Mouse (Mus musculus) midbrain, embryonic 11.5 days (tissue): ENCODE measurements at regions not wholly inside any gene's neighbourhood (a gene's known extent, or its start where the extent isn't known, plus 50 kb on each side); places are given as distances from the start of the nearest gene placed in this dataset.

Experiments
- ATAC-seq: fragments of 200-750 bp; cut with Nextera tagmentation; 2 replicates; pipeline ENCODE4 v1.8.0; 2017; ENCODE audit warnings: moderate TSS enrichment, moderate library complexity; ENCODE audit not compliant: low FRiP score
- DNase-seq: peaks from one replicate; pipeline ENCODE4 v3.0.0; 2015; ENCODE audit warnings: low spot score; ENCODE audit errors: missing footprints
- H3K27ac ChIP-seq: fragments of 300-500 bp; sonication (generic); 2 replicates; pipeline ENCODE4 v1.5.1; 2014; ENCODE audit warnings: low read depth, low read length
- H3K27me3 ChIP-seq: fragments of 300-500 bp; sonication (generic); 2 replicates; pipeline ENCODE4 v1.6.1; 2014; ENCODE audit warnings: mild to moderate bottlenecking, low read length, moderate library complexity, mixed read lengths; ENCODE audit not compliant: control insufficient read depth, insufficient read depth
- H3K36me3 ChIP-seq: fragments of 300-500 bp; sonication (generic); 2 replicates; pipeline ENCODE4 v1.6.1; 2014; ENCODE audit warnings: mild to moderate bottlenecking, low read length, moderate library complexity, mixed read lengths; ENCODE audit not compliant: control insufficient read depth, insufficient read depth
- H3K4me1 ChIP-seq: fragments of 300-500 bp; sonication (generic); 2 replicates; pipeline ENCODE4 v1.6.1; 2014; ENCODE audit warnings: low read length; ENCODE audit not compliant: control insufficient read depth, insufficient read depth
- H3K4me2 ChIP-seq: fragments of 300-500 bp; sonication (generic); 2 replicates; pipeline ENCODE4 v1.6.1; 2014; ENCODE audit warnings: mild to moderate bottlenecking, moderate library complexity
- H3K4me3 ChIP-seq: fragments of 300-500 bp; sonication (generic); 2 replicates; pipeline ENCODE4 v1.5.1; 2014; ENCODE audit warnings: low read depth, low read length
- H3K9ac ChIP-seq: fragments of 300-500 bp; sonication (generic); 2 replicates; pipeline ENCODE4 v1.6.1; 2014; ENCODE audit warnings: low read length
- H3K9me3 ChIP-seq: fragments of 300-500 bp; sonication (generic); 2 replicates; pipeline ENCODE4 v1.6.1; 2016; ENCODE audit warnings: low read length; ENCODE audit not compliant: control insufficient read depth
- WGBS: fragments of 180-500 bp; shearing (Covaris S2); extraction: QIAGEN DNeasy Blood & Tissue Kit; methylation state at CpG from one replicate; pipeline ENCODE4 v1.1.7; 2014; 5-methylcytosine and 5-hydroxymethylcytosine counted together

DNA sequence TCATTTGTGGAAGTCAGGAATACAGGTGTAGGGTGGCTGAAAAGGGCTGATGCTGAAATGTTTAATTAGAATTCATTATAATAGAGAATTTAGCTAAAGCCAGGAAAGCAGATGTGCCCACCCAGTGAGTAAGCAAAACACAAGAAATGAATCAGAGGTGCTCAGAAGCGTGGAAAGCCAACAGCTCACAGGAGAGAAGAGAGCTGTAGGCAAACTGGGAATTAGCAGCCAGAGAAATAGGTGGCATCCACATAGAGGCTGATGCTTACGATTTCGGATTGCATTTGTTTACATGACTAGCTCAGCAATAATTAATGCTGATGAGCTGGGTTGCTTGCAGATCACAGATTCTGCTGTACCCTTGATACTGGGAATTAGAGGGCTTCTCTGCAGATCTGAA, 859.5 kb upstream of the Sel1l start:
- Histone ChIP-seq H3K4me1 (no peaks in the 10 kb centered on the region), H3K27me3 (no peaks in the 10 kb centered on the region), H3K9me3 (no peaks in the 10 kb centered on the region), H3K9ac (no peak overlapping the region), H3K36me3 (no peaks in the 10 kb centered on the region), H3K27ac (no peak overlapping the region), H3K4me3 (no peak overlapping the region), H3K4me2 (no peak overlapping the region)
- DNase-seq (no peak), ATAC-seq (no peak)
- WGBS: 54% methylated on average over 3 of the region's 3 CpGs

DNA sequence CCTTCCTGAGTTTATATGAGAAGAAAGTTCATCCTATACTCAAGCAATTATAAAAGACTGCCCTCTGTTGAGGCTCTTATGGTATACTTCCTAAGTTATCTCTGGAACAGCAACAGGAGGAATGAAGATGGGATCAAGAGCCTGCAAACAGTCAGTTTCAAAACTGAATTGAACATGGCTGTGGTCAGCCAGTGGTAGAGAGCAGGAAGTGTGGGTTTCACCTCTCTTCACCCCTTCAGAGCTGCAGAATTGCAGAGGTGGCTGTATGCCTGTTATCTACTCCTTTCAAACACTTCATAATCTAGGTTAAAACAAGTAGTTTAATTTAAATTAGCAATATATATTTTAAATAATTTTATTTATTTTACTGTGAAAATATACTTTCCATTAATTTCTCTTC, 854.8 kb upstream of the Sel1l start:
- Histone ChIP-seq H3K4me1 (no peaks in the 10 kb centered on the region), H3K9ac (no peak overlapping the region), H3K36me3 (no peaks in the 10 kb centered on the region), H3K4me3 (no peak overlapping the region), H3K4me2 (no peak overlapping the region), H3K27ac (no peak overlapping the region), H3K9me3 (no peaks in the 10 kb centered on the region), H3K27me3 (no peaks in the 10 kb centered on the region)
- peak; percentile 26 for DNase-seq
- ATAC-seq: no peak

DNA sequence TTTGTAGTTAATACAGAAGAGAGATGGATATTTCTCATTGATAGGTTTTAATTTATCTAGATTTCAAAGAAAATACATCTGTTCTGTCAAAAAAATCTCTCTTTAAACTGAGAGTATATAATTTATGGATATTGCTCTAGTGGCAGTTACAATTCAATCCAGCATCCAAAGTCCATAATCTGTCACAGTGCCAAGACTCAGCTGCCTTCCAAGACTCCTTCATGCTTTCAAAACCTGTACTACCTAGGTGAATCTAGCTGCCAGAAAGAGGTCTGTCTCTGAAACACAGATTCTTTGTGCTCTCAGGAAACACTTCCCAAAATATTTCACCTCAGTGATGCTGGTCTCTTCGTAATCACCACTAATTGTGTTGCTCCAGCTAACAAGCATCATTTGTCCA, 844.0 kb upstream of the Sel1l start:
- ATAC-seq (no peak), DNase-seq (no peak)
- Histone ChIP-seq H3K9ac (no peak overlapping the region), H3K4me3 (no peak overlapping the region), H3K4me2 (no peak overlapping the region), H3K27ac (no peak overlapping the region), H3K9me3 (no peaks in the 10 kb centered on the region), H3K36me3 (no peaks in the 10 kb centered on the region), H3K27me3 (no peaks in the 10 kb centered on the region), H3K4me1 (no peaks in the 10 kb centered on the region)
- 89% methylated on average over 1 of the region's 1 CpGs for WGBS

DNA sequence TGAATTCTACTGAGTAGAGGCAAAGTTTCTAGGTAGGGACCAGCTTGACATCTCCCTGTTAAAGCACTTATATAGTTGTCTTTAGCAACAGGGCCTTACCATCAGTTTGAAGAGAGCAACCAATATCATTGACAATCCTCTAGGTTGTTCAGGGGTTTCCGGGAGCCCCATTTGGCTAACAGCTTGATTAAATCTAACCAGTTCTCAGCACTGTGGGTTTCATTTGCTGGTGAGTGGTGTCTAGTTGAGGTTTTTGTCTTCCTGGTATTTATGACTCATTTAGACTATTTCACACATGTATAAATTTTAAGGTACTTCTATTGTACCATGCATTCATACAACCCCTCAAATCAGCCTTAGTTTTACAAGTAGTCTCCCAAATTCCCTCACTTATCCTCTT, 823.4 kb upstream of the Sel1l start:
- no peaks in the 10 kb centered on the region for H3K4me1 ChIP-seq
- ATAC-seq: no peak
- 89% methylated on average over 1 of the region's 1 CpGs for WGBS

DNA sequence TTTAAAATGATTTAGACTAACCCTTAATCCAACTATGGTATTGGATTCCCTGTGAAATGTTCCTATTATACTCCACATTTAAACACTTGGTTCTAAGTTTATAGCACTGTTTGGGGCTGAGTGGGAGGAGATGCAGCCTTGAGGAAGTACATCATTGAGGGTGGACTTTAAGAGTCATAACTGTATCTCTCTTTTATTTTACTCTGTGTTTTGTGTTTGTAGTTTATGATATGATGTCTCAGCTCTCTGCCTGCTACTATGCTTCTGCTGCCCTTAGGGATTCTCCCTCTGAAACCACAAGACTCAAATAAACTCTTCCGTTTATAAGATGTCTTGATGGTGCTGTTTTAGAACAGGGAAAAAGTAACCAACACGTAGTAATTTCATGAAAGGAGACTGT, 797.7 kb upstream of the Sel1l start:
- H3K4me2 ChIP-seq: no peak overlapping the region
- no peaks in the 10 kb centered on the region for H3K9me3 ChIP-seq
- no peak overlapping the region for H3K9ac ChIP-seq
- DNase-seq: no peak
- no peaks in the 10 kb centered on the region for H3K27me3 ChIP-seq
- no peak for ATAC-seq
- no peaks in the 10 kb centered on the region for H3K36me3 ChIP-seq
- no peak overlapping the region for H3K4me3 ChIP-seq
- 79% methylated on average over 2 of the region's 2 CpGs for WGBS
- H3K27ac ChIP-seq: no peak overlapping the region
- no peaks in the 10 kb centered on the region for H3K4me1 ChIP-seq

More for the DNA sequence above, 823.4 kb upstream of the Sel1l start:
- Histone ChIP-seq H3K4me2 (no peak overlapping the region), H3K9me3 (no peaks in the 10 kb centered on the region), H3K4me3 (no peak overlapping the region), H3K27me3 (no peaks in the 10 kb centered on the region), H3K27ac (no peak overlapping the region), H3K9ac (no peak overlapping the region), H3K36me3 (no peaks in the 10 kb centered on the region)
- no peak for DNase-seq

DNA sequence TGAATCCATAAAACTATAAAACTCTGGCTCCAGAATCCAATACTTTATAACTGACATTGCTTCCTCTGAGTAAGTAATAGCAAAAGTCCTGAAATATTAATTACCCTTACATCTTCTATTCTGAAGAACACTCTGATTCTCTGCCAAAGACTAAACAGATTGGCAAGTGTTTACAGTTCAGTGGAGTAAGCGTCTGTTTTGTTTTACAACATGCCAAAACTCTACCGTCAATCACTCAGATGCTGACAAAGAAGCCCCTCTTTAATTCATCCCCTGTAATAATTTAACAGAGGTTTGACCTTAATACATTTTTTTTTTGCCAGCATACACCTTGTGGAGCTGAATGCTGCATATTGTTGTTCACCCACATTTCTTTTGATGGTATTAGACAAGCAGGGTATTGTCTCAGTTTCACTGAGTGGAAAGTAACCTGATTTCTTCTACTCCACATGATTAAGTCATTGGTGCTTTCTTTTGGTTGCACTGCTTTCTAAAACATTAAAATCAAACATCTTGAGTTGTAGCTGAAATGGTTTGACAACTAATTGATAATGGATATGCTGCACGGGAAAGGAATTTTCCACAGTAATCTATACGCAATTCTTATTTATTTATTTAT, 796.2 kb upstream of the Sel1l start:
- no peaks in the 10 kb centered on the region for H3K27me3 ChIP-seq
- DNase-seq (no peak), ATAC-seq (no peak)
- WGBS: 82% methylated on average over 4 of the region's 4 CpGs
- no peak overlapping the region for H3K4me2 ChIP-seq
- no peak overlapping the region for H3K27ac ChIP-seq
- no peaks in the 10 kb centered on the region for H3K9me3 ChIP-seq
- H3K4me1 ChIP-seq: no peaks in the 10 kb centered on the region
- no peak overlapping the region for H3K4me3 ChIP-seq
- no peak overlapping the region for H3K9ac ChIP-seq
- no peaks in the 10 kb centered on the region for H3K36me3 ChIP-seq

DNA sequence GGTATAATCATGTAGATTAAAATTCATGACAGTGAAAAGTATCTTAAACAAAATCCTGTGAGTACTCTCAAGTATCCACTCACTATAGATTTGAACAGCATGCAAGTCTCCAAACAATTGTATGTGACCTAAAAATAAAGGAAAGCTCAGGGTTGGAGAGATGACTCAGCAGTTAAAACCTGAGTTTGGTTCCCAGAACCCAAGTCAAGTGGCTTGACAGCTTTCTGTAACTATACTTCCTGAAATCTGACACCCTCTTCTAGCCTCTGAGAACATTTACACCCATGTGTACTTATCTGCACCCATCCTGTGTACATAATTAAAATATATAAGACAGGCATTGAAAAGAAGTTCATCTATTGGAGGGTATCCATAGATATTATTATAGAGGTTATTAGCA, 770.2 kb upstream of the Sel1l start:
- Histone ChIP-seq H3K36me3 (no peaks in the 10 kb centered on the region), H3K4me2 (no peak overlapping the region), H3K9me3 (no peaks in the 10 kb centered on the region), H3K9ac (no peak overlapping the region), H3K27ac (no peak overlapping the region), H3K4me3 (no peak overlapping the region), H3K4me1 (0 out of 2 replicates have a peak, but pooled peaks cover 2% of the 10 kb centered on the region), H3K27me3 (no peaks in the 10 kb centered on the region)
- no peak for ATAC-seq
- DNase-seq: peak; percentile 41

DNA sequence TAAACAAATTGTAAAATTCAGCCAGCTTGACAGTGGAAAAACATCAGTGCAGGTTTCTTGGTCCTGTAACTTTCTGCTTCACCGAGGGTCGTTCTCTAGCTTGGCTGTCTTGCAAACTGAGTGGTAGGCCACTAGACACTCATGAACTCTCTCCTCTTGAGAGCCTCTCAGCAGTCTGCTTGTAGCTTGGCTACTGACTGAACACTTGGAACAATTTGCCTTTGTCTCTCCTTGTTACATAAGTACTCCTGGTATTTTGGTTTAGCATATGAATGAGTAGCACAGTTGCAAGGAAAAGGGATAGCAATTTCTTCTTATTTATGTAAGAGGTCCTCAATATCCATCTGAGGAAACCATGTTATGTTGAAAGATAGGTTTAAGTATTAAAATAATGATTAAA, 769.6 kb upstream of the Sel1l start:
- peak; percentile 78 for ATAC-seq
- H3K4me2 ChIP-seq: no peak overlapping the region
- H3K27ac ChIP-seq: no peak overlapping the region
- H3K4me3 ChIP-seq: no peak overlapping the region
- no peaks in the 10 kb centered on the region for H3K9me3 ChIP-seq
- H3K9ac ChIP-seq: no peak overlapping the region
- 0 out of 2 replicates have a peak, but pooled peaks cover 2% of the 10 kb centered on the region for H3K4me1 ChIP-seq
- peak; percentile 84 for DNase-seq
- no peaks in the 10 kb centered on the region for H3K36me3 ChIP-seq
- WGBS: 50% methylated on average over 2 of the region's 2 CpGs
- H3K27me3 ChIP-seq: no peaks in the 10 kb centered on the region

DNA sequence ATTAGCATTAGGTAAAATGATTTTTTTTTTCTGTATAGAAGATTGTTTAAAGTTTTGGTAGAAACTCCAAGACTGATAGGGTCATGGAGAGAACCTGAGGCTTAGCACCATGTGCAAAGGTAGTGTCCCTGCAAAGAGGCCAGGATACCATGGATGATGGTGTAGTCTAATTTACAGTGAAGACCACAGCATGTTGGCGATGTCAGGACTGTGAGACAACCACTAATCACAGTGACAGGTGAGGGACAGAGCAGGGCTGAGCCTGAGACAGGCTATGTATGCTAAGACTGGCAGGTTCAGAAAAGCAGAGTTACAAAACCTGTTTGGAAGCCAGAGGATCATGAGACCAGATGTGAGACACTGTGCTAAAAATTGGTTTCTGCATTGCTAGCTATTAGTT, 752.7 kb upstream of the Sel1l start:
- no peak overlapping the region for H3K4me2 ChIP-seq
- ATAC-seq (no peak), DNase-seq (peak; percentile 78)
- H3K9me3 ChIP-seq: no peaks in the 10 kb centered on the region
- H3K27ac ChIP-seq: no peak overlapping the region
- WGBS: 79% methylated on average over 1 of the region's 1 CpGs
- no peaks in the 10 kb centered on the region for H3K4me1 ChIP-seq
- H3K4me3 ChIP-seq: no peak overlapping the region
- H3K27me3 ChIP-seq: no peaks in the 10 kb centered on the region
- H3K36me3 ChIP-seq: no peaks in the 10 kb centered on the region
- H3K9ac ChIP-seq: no peak overlapping the region

DNA sequence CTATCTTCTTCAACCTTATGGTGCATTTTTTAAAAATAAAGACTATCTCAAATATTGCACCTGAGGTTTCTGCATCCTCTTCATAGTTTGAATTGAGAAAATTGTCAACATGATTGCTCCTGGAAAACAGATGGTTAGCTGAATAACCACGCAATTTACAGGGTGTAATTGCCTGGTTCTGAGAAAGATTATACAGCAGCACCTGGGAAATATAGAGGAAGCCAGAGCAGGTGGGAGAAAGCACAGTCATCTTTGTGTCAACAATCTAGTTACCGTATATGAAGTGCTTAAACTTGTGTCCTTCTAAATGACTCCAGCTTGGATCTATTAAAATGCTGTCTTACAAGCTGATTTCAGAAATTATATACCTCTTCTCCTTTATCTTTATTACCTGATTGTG, 740.8 kb upstream of the Sel1l start:
- 81% methylated on average over 2 of the region's 2 CpGs for WGBS
- no peaks in the 10 kb centered on the region for H3K36me3 ChIP-seq
- H3K9ac ChIP-seq: no peak overlapping the region
- DNase-seq (no peak), ATAC-seq (no peak)
- H3K4me3 ChIP-seq: no peak overlapping the region
- no peaks in the 10 kb centered on the region for H3K27me3 ChIP-seq
- no peaks in the 10 kb centered on the region for H3K9me3 ChIP-seq
- H3K4me1 ChIP-seq: no peaks in the 10 kb centered on the region
- H3K4me2 ChIP-seq: no peak overlapping the region
- H3K27ac ChIP-seq: no peak overlapping the region
